Mouse (Mus musculus): ENCODE results near the gene Wdhd1.

Gene Wdhd1

DNA sequence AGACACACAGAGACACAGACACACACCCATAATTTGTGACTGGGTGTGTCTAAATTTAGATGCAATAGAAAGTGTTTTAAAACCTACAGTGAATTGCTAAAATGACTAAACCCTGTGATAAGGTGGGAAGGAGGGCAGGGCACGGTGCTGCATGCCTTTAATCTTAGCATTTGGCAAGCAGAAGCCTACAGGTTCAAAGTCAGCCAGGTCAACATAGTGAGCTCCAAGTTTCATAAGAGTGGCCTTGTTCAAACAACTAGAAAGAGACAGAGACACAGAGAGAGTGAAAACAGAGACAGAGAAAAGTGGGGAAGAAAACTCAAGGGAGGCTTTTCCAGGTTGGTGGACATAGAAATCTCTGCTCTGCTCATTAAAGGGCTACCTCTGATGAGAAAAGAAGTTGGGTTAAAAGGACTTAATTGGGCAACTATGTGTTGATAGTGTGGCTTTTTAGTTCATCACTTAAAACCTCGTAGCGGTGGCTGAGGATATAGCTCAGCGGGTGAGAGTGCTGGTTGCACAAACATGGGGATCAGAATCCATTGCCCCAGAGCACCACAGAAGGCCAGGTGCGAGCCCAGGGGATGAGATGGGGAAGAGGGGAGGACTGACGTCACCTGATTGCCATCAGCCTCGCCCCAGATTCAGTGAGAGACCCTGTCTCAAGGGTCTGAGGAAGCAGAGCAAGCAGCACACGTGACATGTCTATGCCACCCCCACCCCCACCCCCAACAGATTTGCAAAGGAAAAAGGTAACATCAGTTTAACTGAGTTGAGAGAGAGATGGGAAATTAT is 56.2 kb downstream of the Wdhd1 start:
- no peak for DNase-seq (ENCODE audit: low read depth)

DNA sequence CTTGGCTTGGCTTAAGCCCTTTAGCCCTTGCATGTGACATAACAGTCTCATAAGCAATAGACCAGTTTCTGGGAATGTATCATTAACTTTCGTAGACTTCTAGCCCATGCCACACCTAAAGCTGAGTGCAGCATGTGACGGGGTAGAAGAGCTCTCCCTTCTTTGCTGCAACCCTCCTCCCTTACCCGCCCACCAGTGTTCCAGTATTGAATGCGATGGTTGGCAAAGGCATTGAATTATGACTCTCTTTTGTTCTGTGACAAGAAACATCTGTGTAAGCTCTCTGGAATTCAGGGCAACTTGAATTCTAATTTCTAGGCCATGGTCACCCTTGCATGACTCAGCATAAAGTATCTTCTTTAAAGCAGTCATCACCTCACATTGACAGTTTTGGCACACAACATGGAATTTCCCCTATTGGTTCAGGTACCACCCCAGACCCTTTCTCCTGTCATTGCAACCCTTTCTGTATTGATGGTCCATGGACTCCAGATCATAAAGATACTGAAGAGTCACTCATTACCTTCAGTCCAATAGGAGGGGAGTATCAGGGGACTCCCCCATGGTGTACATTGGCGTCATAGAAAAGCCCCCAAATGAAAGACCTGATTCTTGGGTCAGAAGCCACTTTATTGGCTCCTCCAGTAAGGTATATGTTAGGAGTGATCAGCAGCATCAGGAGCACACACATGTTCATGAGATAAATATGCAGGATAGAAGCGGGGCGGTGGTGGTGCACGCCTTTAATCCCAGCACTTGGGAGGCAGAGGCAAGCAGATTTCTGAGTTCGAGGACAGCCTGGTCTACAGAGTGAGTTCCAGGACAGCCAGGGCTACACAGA is 57.7 kb downstream of the Wdhd1 start:
- no peak for DNase-seq (ENCODE audit: low read depth)

DNA sequence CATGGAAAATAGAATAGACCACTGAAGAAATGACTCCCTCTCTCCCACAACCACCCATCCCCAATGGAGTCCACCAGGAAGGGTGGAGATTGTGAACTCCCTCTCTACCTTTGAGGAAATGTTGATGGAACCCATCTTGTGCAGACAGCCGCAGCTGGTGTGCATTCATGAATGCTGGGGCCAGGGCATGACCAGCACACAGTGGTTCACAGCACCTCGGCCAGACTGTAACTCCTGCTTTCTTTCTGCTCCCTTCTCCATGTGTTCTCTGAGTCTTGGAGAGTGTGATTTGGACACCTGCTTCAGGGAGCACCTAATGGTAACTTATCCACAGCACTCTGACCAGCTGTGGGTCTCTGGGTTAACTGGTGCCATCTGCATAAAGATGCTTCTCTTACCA is 60.1 kb downstream of the Wdhd1 start:
- DNase-seq (ENCODE audit: low read depth), result no peak

DNA sequence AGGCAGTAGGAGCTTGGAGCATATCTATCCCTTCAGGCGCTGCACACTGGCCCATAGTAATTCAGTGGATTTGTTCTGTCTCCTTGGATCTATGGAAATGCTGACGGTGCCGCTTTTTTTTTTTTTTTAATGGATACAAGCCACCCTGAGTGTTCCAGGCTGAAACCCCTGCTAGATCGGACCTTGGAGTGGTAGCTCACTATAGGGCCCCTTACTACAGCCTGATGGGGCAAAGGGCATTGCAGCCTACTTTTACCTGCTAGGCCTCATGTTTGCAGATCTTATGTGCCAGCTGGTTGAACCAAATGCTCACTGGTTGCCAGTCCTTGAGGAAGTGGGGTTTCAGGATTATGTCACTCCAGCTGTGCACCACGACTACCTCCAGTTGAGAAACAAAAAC is 62.3 kb downstream of the Wdhd1 start:
- DNase-seq (ENCODE audit: low read depth), result no peak

DNA sequence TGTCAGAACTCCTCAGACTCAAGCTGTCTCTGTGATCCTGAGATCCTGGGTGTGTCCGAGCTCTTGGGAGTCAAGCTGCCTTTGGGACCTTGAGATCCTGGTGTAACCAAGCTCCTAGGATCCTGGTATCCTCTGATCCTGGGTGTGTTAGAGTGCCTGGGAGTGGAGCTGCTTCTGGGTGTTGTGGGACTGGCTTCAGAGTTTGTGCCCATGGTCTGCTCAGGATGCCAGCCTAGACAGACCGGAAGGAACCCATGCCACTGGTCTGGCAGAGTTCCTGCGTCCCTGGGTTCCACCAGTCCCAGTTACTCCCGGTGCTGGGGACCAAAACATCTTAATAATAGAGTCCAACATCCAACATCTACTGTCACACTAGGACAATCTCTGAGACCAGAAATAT is 63.4 kb downstream of the Wdhd1 start:
- no peak for DNase-seq (ENCODE audit: low read depth)

DNA sequence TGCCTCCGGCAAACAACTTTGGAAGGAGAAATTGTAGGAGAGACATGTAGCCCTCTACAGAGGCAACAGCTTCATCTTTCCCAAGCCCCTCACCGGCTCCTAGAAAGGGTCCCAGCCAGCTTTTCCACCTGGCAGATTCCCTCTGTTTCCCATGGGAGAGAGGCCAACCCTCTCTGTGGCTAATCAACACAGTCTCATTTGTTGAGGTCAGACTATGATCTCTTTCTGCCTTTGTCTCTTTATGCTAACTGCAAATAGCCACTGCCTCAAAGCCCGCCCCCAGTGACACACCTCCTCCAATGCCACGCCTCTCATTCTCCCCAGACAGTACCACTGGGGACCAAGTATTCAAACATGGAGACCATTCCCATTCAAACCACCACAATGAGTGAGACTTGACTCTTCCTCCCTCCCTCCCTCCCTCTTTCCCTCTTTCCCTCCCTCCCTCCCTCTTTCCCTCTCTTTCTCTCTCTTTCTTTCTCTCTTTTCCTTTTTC is 66.9 kb downstream of the Wdhd1 start:
- no peak for DNase-seq (ENCODE audit: low read depth)

DNA sequence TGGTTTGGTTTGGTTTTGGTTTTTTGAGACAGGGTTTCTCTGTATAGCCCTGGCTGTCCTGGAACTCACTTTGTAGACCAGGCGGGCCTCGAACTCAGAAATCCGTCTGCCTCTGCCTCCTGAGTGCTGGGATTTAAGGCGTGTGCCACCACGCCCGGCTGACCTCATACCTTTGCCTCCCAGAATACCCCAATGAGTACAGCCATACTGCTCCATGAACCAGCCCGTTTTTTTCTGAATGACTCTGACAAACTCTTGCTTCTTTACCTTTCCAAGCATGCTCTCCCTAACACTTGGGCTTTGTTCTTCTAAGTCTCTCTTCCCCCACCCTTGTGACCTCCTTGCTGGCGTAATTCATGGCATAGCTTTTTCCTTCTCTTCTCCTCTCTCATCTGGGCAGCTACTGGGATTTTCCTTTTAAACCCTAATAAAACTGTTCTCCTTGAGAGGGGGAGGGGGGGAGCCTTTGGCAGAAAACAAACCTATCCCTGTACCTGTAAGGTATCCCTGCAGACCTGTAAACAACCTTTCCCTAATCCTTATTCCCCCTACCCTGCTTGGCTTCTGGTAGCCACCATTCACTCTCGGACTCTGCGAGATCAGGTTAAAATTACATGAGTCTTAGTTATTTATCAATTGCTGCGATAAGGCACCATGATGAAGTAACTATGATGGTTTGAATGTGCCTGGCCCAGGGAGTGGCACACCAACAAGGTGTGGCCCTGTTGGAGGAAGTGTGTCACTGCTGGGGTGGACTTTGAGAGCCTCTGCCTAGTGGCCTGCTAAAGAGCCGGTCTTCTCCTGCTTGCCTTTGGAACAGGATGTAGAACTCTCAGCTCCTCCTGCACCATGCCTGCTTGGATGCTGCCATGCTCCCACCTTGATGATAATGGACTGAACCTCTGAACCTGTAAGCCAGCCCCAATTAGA is 67.8 kb downstream of the Wdhd1 start:
- DNase-seq (ENCODE audit: low read depth), result no peak

DNA sequence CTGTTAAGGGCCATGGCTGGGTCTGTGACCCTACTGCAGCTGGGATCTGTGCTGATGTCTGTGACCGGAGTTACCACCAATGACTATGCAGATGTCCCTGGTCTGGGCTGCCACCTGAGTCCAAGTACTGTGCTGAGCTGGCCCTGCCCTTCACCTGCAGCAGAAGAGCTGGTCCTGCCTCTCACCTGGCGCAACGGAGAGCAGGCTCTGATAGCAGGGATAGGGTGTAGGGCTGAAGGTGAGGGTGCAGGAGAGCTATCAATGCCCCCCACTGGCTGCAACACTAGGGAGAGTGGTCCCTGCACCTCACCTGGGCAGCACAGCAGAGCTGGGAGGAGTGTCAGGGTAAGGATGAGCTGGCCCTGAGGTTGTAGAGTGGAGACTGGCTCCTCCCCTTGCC is 70.1 kb downstream of the Wdhd1 start:
- no peak for DNase-seq (ENCODE audit: low read depth)

DNA sequence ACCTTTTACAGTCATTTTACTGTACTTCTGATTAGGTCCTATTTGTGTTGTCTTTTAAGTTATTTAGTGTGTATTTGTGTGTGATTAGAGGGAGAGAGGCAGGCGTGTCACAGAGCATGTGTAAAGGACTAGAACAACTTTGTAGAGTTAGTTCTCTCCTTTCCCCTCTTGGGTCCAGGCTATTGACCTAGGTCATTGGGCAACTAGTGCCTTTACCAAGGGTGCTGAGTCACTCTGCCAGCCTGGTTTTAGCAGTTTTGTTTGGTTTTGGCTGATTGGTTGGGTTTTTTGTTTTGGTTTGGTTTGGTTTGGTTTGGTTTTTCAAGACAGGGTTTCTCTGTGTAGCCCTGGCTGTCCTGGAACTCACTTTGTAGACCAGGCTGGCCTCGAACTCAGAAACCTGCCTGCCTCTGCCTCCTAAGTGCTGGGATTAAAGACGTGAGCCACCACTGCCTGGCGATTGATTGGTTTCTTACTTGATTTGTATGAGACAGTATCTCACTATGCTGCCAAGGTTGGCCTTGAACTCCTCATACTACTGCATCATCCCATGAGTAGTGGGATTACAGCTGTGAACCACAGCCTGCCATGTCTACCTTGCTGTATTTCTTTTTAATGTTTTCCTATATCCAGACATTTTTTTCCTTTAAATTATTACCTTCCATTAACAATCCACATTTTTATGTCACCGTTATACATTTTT is 71.2 kb downstream of the Wdhd1 start:
- no peak for DNase-seq (ENCODE audit: low read depth)

DNA sequence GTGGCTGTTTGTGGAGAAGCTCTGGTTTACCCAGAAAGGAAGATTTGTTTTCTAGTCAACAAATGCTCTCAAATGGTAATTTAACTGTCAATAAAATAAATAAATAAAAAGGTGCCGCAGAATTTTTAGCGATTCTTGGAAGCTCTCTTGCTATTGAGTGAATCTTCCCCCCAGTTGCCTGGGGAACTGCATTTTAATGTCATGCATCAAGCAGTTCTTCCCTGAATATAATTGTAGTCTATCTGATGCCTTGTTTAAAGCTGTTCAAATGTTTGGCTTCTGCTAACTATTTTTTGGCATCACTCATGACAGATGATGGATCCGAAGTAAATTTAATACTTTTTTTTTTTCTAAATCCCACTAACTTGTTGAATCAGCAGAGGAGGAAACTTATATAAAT is 79.3 kb downstream of the Wdhd1 start:
- no peak for DNase-seq (ENCODE audit: low read depth)

DNA sequence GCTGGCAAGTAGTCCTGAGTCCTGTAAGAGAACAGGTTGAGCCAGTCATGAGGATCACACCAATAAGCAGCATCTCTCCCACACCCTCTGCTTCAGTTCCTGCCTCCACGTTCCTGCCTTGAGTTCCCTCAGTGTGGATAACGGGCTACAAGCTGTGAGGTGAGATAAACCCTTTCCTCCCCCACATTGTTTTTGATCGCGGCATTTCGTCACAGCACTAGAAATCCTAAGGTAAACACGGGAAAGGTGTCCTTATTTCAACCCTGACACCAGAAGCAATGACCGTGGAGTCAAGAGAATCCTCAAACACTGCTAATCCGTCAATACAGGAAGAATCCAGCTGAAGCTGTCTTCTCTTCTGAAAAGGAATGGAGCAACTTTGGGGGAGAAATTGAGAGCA is 79.9 kb downstream of the Wdhd1 start:
- DNase-seq (ENCODE audit: low read depth), result no peak

DNA sequence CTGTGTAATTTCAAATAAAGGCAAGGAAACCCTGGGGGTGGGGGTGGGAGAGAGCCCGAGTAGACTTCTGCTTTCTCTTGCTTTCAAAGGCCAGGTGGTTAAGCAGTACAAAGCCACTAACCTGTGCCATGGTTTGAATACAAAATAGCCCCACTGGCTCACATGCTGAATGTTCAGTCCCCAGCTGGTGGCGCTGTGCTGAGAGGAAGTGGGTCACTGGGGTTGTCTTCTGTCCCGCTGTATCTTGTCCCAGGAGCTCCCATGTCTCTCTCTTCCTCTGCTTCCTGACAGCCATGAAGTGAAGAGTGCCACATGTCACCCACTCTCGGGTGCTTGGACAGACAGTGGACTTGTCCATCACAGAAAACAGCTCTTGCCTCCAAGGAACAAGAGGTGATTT is 82.6 kb downstream of the Wdhd1 start:
- DNase-seq (ENCODE audit: low read depth), result peak; percentile 20

DNA sequence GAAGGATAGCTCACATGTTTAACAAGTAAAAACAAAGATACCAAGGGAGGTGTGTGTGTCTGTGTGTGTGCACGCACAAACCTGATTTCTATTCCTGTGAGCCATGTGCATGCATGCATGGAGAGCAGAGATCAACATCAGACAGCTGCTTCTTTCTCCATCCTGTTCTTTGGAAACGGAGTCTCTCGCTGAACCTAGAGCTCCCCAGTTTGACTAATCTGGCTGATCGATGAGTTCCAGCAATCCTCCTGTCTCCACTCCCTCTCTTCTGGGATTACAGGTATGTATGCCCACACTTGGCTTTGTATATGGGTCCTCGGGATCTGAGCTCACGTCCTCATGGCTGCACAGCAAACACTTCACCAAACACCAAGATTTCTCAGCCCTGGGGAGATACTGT is 83.2 kb downstream of the Wdhd1 start:
- DNase-seq (ENCODE audit: low read depth), result no peak

DNA sequence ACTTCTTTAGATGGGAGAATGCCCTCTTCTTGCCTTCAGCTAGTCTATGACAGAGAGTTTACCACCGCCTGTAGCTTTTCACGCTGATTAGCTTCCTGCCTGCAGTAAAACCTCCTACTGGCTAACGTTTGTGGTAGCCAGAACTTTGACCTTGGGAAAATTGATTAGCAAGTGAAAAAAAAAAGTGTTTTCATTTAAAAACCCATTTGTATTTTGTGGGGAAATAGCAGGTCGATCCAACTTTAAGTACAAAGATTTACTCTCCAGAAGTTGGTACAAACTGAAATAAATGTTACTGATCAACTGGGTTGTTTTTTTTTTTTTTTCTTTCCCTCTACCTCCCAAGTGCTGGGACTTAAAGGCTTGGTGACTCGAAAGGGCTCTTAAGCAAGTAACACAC is 84.8 kb downstream of the Wdhd1 start:
- DNase-seq (ENCODE audit: low read depth), result no peak

Data from c-Kit-positive CD71-negative TER-119-negative erythroid progenitor cells, embryonic 14.5 days (primary cell).